Mouse (Mus musculus): ENCODE measurements around the gene Papola. TPM values are rescaled to one million over a fixed set of nuclear protein-coding genes. Genes with fewer than 3 reads are reported as not detected.
A peak's percentile ranks its signal among the peaks of the same experiment; 100 is the strongest.
"Not testable (repeated sequence)": the region's sequence is repeated elsewhere in the genome, so short reads cannot be mapped to it uniquely, and the experiment has no call there.

The Papola gene
- polyA plus RNA-seq, 1 experiment from 2014 or later: 297 TPM

- H3K27ac ChIP-seq: no peak overlapping the region
- H3K9me3 ChIP-seq (replicated peaks): no peaks in the 10 kb centered on the region
- H3K36me3 ChIP-seq: peaks cover 96% of the 10 kb centered on the region
- H3K4me3 ChIP-seq: no peak overlapping the region
- 92% methylated on average over 6 of the region's 6 CpGs for WGBS
- no peaks in the 10 kb centered on the region for H3K27me3 ChIP-seq (ENCODE audit: low read depth, poor library complexity, severe bottlenecking)
- no peaks in the 10 kb centered on the region for H3K4me1 ChIP-seq
- DNase-seq (ENCODE audit: low spot score): no peak
These were observed 29.5 kb downstream of the Papola start for GRCm38 (mm10) chr12:105813957-105814356.

GRCm38 (mm10) chr12:105823472-105823871 lies 39.0 kb downstream of the Papola start:
- Histone ChIP-seq H3K9me3 (replicated peaks) (no peaks in the 10 kb centered on the region), H3K36me3 (peaks cover 100% of the 10 kb centered on the region), H3K27ac (no peak overlapping the region), H3K4me1 (no peaks in the 10 kb centered on the region), H3K4me3 (no peak overlapping the region), H3K27me3 (ENCODE audit: low read depth, poor library complexity, severe bottlenecking) (no peaks in the 10 kb centered on the region)
- no peak for DNase-seq (ENCODE audit: low spot score)
- WGBS: 90% methylated on average over 4 of the region's 4 CpGs

GRCm38 (mm10) chr12:105824743-105825142 lies 40.2 kb downstream of the Papola start:
- Histone ChIP-seq H3K4me3 (no peak overlapping the region), H3K4me1 (no peaks in the 10 kb centered on the region), H3K9me3 (replicated peaks) (no peaks in the 10 kb centered on the region), H3K27ac (no peak overlapping the region), H3K27me3 (ENCODE audit: low read depth, poor library complexity, severe bottlenecking) (no peaks in the 10 kb centered on the region), H3K36me3 (peaks cover 100% of the 10 kb centered on the region)
- 79% methylated on average over 8 of the region's 8 CpGs for WGBS
- no peak for DNase-seq (ENCODE audit: low spot score)

- H3K27me3 ChIP-seq (ENCODE audit: low read depth, poor library complexity, severe bottlenecking): no peaks in the 10 kb centered on the region
- H3K27ac ChIP-seq: no peak overlapping the region
- no peak for DNase-seq (ENCODE audit: low spot score)
- H3K36me3 ChIP-seq: peaks cover 100% of the 10 kb centered on the region
- 96% methylated on average over 4 of the region's 4 CpGs for WGBS
- H3K9me3 ChIP-seq (replicated peaks): no peaks in the 10 kb centered on the region
- H3K4me3 ChIP-seq: no peak overlapping the region
- H3K4me1 ChIP-seq: no peaks in the 10 kb centered on the region
These were observed 40.8 kb downstream of the Papola start for GRCm38 (mm10) chr12:105825266-105825665.

GRCm38 (mm10) chr12:105832541-105832940 lies 48.0 kb downstream of the Papola start:
- Histone ChIP-seq H3K27ac (no peak overlapping the region), H3K4me3 (no peak overlapping the region), H3K36me3 (peaks cover 99% of the 10 kb centered on the region), H3K4me1 (no peaks in the 10 kb centered on the region), H3K27me3 (ENCODE audit: low read depth, poor library complexity, severe bottlenecking) (no peaks in the 10 kb centered on the region), H3K9me3 (replicated peaks) (no peaks in the 10 kb centered on the region)
- 91% methylated on average over 6 of the region's 6 CpGs for WGBS
- no peak for DNase-seq (ENCODE audit: low spot score)

- no peak overlapping the region for H3K27ac ChIP-seq
- 80% methylated on average over 6 of the region's 6 CpGs for WGBS
- no peaks in the 10 kb centered on the region for H3K27me3 ChIP-seq (ENCODE audit: low read depth, poor library complexity, severe bottlenecking)
- no peaks in the 10 kb centered on the region for H3K9me3 ChIP-seq (replicated peaks)
- DNase-seq (ENCODE audit: low spot score): no peak
- H3K4me1 ChIP-seq: no peaks in the 10 kb centered on the region
- H3K36me3 ChIP-seq: peaks cover 99% of the 10 kb centered on the region
- no peak overlapping the region for H3K4me3 ChIP-seq
These were observed 50.4 kb downstream of the Papola start for GRCm38 (mm10) chr12:105834926-105835325.

- Histone ChIP-seq H3K27ac (no peak overlapping the region), H3K27me3 (ENCODE audit: low read depth, poor library complexity, severe bottlenecking) (no peaks in the 10 kb centered on the region), H3K4me3 (no peak overlapping the region), H3K9me3 (replicated peaks) (no peaks in the 10 kb centered on the region), H3K36me3 (peaks cover 99% of the 10 kb centered on the region), H3K4me1 (no peaks in the 10 kb centered on the region)
- WGBS: 67% methylated on average over 6 of the region's 6 CpGs
- DNase-seq (ENCODE audit: low spot score): no peak
These were observed 51.1 kb downstream of the Papola start for GRCm38 (mm10) chr12:105835571-105835970.

GRCm38 (mm10) chr12:105836196-105836595 lies 51.7 kb downstream of the Papola start:
- no peaks in the 10 kb centered on the region for H3K9me3 ChIP-seq (replicated peaks)
- no peak for DNase-seq (ENCODE audit: low spot score)
- peaks cover 99% of the 10 kb centered on the region for H3K36me3 ChIP-seq
- H3K27ac ChIP-seq: no peak overlapping the region
- 88% methylated on average over 2 of the region's 2 CpGs for WGBS
- no peaks in the 10 kb centered on the region for H3K4me1 ChIP-seq
- H3K4me3 ChIP-seq: no peak overlapping the region
- no peaks in the 10 kb centered on the region for H3K27me3 ChIP-seq (ENCODE audit: low read depth, poor library complexity, severe bottlenecking)

- DNase-seq (ENCODE audit: low spot score): no peak
- peaks cover 91% of the 10 kb centered on the region for H3K36me3 ChIP-seq
- no peak overlapping the region for H3K27ac ChIP-seq
- 92% methylated on average over 4 of the region's 4 CpGs for WGBS
- H3K9me3 ChIP-seq (replicated peaks): no peaks in the 10 kb centered on the region
- H3K4me1 ChIP-seq: no peaks in the 10 kb centered on the region
- H3K4me3 ChIP-seq: no peak overlapping the region
- H3K27me3 ChIP-seq (ENCODE audit: low read depth, poor library complexity, severe bottlenecking): no peaks in the 10 kb centered on the region
These were observed 54.6 kb downstream of the Papola start for GRCm38 (mm10) chr12:105839096-105839495.

- H3K4me3 ChIP-seq: not testable (repeated sequence)
- H3K36me3 ChIP-seq: peaks cover 85% of the 10 kb centered on the region
These were observed 56.1 kb downstream of the Papola start for GRCm38 (mm10) chr12:105840545-105840944.

GRCm38 (mm10) chr12:105843243-105844005 lies 58.9 kb downstream of the Papola start:
- peaks cover 7% of the 10 kb centered on the region for H3K4me1 ChIP-seq
- no peak for DNase-seq (ENCODE audit: low spot score)
- H3K4me3 ChIP-seq: no peak overlapping the region
- H3K27ac ChIP-seq: no peak overlapping the region
- no peaks in the 10 kb centered on the region for H3K9me3 ChIP-seq (replicated peaks)
- H3K27me3 ChIP-seq (ENCODE audit: low read depth, poor library complexity, severe bottlenecking): no peaks in the 10 kb centered on the region
- H3K36me3 ChIP-seq: peaks cover 60% of the 10 kb centered on the region
- WGBS: 87% methylated on average over 12 of the region's 12 CpGs

More at GRCm38 (mm10) chr12:105840545-105840944, 56.1 kb downstream of the Papola start:
- not testable (repeated sequence) for H3K4me1 ChIP-seq; DNase-seq (ENCODE audit: low spot score); H3K9me3 ChIP-seq (replicated peaks); H3K27ac ChIP-seq; H3K27me3 ChIP-seq (ENCODE audit: low read depth, poor library complexity, severe bottlenecking)
- 93% methylated on average over 8 of the region's 8 CpGs for WGBS

GRCm38 (mm10) chr12:105844406-105844805 lies 59.9 kb downstream of the Papola start:
- no peaks in the 10 kb centered on the region for H3K27me3 ChIP-seq (ENCODE audit: low read depth, poor library complexity, severe bottlenecking)
- WGBS: 93% methylated on average over 4 of the region's 4 CpGs
- no peak overlapping the region for H3K27ac ChIP-seq
- no peak overlapping the region for H3K4me3 ChIP-seq
- no peaks in the 10 kb centered on the region for H3K9me3 ChIP-seq (replicated peaks)
- DNase-seq (ENCODE audit: low spot score): no peak
- H3K4me1 ChIP-seq: peaks cover 16% of the 10 kb centered on the region
- H3K36me3 ChIP-seq: peaks cover 50% of the 10 kb centered on the region

- H3K27ac ChIP-seq: peak overlapping the region; percentile 73
- peaks cover 22% of the 10 kb centered on the region for H3K4me1 ChIP-seq
- peaks cover 11% of the 10 kb centered on the region; the same call in 1 of the 2 replicates for H3K36me3 ChIP-seq
- no peak for DNase-seq (ENCODE audit: low spot score)
- WGBS: 22% methylated on average over 8 of the region's 8 CpGs
- H3K27me3 ChIP-seq (ENCODE audit: low read depth, poor library complexity, severe bottlenecking): no peaks in the 10 kb centered on the region
- H3K4me3 ChIP-seq: no peak overlapping the region
- no peaks in the 10 kb centered on the region for H3K9me3 ChIP-seq (replicated peaks)
These were observed 64.6 kb downstream of the Papola start for GRCm38 (mm10) chr12:105849102-105849501.
